Mouse (Mus musculus) megakaryocyte, embryonic 14.5 days (primary cell): ENCODE measurements at regions not wholly inside any gene's neighbourhood (a gene's known extent, or its start where the extent isn't known, plus 50 kb on each side); places are given as distances from the start of the nearest gene placed in this dataset.

Experiments
- FLI1 ChIP-seq: IDR thresholded peaks from 2 replicates; pipeline ENCODE4 v1.6.1; 2012; ENCODE audit warnings: low read length, inconsistent platforms, mixed read lengths
- GATA1 ChIP-seq: IDR thresholded peaks from 3 replicates; pipeline ENCODE4 v1.6.1; 2012; ENCODE audit warnings: mixed read lengths, low read length, inconsistent platforms, borderline replicate concordance

GRCm38 (mm10) chr4:31197852-31198251 is 766.0 kb upstream of the Map3k7 start:
- no peak for TF ChIP-seq GATA1
- no peak for TF ChIP-seq FLI1
